Mouse (Mus musculus) T-helper 1 cell (primary cell): ENCODE measurements around the gene Eno2.

Source experiments
- in situ Hi-C: fragments of 300-600 bp; cut with MboI, MseI; formaldehyde crosslinking; loops from one replicate; pipeline ENCODE4 v1.15.1; 2025; ENCODE audit warnings: high pct_unique_total_duplicates

The Eno2 gene

DNA sequence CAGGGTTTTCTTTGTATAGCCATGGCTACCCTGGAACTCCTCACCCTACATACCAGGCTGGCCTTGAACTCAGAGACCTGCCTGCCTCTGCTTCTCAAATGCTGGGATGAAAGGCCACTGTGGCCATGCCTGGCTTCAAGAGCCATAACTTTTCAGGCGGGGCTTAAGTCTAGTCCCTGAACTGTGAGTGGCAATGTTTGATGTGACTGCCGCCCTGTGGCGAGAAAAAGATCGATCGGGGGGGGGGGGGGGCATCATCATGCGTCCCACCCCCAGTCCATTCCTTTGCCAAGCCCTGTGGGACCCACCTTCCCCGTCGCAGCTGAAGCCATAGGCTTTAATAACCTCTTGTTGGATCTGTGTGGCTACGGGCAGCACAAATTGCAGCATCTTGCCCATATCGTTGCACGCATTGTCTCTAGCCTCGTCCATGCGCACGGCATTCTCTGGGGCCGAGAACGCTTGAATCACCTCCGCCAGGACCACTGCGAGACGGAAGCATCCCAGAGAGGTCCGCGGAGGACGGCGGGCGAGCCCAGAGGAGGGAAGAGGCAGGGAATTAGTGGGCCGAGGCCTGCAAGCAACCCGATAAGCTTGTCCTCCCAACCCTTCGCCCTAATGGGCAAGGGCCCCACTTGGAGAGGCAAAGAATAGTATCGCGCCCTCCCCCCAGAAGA, 29.1 kb downstream of the Eno2 start:
- in situ Hi-C loops, result no loop called here

DNA sequence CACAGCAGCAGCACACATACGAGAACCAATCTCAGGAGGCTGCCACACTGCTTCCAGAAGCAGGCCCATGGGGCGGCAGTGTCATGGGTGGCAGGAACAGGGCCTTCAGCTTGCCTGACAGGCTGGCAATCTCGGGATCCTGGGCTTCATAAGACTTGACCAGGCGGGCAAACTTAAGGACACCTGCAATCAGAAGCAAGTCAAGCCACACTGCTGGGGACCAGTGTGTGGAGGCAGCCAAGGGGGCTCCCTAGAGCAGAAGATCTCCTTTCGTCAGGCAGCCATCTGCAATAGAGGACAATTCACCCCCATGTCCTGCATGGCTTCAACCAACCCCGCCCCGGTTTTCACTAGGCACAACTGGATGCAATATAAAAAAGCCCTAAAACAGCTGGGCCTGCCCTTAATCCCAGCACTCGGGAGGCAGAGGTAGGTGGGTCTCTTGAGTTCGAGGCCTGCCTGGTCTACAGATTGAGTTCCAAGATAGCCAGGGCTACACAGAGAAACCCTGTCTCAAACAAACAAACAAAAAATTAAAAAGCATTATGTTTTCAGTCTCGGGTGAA, 30.2 kb downstream of the Eno2 start:
- in situ Hi-C loops, result no loop called here

DNA sequence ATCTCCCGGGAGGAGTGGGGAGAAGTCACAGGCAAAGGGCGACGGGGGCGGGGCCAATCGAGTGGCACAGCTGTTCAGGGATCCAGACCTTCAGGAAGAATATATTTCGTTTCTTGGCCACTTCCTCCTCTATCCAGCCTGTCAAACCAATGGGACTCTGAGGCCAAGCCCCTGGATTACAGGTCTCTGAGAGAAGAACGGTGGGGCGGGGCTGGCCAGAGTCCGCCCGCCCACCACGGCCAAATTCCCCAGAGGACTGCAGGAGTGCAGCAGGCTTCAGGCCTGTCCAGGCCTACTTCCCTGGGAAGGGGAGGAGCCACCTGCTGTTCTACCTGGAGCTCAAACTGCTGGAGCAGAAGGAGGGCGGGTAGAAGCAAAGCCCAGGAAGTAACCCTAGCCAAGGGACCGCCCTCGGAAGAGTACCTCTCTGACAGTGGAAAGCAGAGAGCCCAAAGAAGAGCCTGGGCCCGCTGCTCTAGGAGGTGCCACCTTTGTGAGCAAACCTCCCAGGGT, 30.9 kb downstream of the Eno2 start, which contains the start of gene Ptpn6:
Gene Ptpn6, minus strand, starts transcription at position 204 of the 513 bp plus-strand sequence.
- in situ Hi-C loops, result no loop called here

DNA sequence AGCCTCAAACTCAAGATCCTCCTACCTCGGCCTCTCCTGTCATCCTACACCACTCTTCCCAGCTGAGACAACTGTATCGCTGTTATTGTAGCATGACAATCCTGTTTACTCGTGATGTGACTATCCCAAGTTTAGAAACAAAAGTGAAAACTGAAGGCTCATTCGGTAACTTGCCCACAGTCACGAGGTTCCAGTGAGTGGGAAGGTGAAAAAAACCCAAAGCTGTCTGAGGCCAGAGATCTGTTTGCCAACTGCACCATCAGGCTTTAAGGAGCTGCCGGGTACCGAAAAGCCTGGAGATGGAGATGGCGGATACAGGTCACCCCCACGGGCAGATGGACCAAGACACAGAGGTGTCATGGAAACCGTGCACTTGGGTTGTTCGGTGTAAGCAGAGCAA, 32.4 kb downstream of the Eno2 start:
- in situ Hi-C loops, result no loop called here

DNA sequence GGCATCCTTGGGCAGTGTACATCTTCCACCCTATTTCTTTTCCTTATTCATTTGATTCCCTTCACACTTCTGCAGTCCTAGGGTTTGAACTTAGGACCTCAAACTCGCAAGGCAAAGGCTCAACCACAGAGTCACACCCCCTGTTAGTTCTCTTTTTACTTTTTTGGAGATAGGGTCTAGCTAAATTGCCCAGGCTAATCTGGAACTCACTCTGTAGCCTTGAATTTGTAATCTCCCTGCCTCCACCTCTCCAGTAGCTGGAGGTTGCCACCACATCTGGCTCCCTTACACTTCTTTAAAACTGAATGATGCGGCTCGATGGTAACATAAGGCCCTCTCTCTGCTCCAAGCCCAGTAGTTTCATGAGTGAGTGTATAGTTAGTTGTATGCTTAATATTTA, 35.1 kb downstream of the Eno2 start:
- in situ Hi-C loops, result no loop called here

DNA sequence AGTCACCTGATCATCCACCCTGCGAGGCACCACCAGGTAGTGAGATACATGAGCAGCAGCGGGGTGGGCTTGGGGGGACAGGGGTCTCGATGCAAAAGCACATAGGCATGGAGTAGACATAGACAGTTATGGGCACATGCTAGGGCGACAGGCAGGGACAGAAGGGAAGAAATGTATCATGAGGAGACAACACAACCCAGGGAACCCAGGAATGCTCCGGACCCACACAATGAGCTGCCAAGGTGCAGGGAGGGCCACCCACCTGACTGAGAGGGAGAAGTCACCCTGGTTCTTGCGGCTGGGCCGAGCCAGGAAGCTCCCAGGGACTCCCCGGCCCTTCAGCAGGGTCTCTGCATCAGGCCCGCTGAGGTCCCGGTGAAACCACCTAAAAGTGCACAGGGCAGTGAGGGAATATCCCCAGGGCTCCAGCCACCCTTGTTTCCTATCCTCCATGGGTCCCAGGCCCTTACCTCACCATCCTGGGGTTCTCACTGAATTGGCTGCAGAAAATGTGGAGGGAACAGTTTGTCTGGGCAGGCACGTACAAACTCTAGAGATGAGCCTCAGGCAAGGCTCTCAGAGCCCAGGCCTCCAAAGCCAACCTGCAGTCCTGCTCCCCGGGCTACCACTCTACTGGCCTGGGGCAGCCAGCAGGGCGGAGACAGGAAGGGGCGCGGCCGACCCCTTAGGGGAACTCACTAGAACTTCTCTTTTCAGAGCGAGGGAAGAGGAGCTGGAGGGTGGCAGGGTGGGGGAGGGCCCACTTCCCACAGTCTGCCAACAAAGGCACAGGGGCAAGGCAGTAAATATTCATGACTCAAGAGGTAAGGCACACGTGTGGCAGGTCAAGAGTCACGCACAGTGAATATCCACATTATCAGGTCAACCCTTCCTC, 36.8 kb downstream of the Eno2 start:
- in situ Hi-C loops, result no loop called here

DNA sequence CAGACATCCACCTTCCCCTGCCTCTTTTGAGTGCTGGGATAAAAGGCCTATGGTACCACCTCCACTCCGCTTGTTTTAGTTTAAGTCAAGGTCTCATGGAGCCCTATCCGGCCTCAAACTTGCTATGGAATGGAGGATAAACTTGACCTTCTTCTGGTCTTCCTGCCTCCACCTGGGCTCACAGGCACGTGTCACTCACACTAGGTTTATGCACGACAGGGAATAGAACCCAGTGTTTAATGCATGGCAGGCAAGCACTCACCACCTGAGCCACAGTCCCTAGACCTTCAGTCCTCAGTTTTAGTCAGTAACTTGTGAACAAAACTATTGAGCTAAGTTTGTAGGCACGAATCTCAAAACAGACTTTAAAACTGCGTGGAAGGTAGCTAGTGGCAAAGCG, 38.4 kb downstream of the Eno2 start:
- in situ Hi-C loops, result no loop called here

DNA sequence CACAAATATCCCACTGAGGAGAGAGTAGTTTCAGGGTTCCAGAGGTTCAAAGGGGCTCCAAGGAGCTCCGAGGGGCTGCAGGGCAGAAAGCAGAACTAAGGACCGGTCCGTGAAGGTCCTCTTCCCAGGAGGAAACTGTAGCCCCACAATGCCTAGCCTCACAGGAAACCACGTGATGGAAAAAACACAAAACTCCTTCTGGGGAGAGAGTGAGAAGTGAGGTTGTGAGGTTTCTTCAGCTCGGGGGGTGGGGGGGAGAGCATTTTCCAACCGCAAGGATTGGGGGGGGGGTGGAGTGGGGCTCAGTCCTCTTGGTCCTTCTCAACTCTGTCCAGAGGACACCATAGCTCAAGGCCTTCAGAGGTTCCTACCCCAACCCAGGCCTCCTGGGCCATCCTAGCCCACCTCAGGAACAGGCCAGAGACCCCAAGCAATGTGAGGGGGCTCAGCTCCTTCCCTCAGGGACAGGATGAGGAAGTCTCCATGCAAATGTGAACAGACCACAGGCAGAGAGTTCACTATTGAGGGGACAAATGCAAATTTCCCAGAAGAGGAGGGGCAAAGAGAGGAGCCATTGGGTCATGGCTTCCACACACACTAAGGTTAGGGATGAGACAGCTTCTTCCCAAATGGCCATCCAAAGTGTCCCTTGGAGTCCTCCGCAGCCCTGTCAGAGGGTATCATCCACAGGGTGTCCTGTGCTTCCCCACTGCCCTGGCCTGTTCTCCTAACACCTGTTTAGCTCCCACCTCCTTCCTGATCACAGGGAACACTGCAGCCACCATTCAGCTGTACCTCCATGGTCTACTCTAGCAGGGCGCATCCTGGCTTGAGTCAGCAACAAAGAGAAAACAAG, 39.4 kb downstream of the Eno2 start:
- in situ Hi-C loops, result no loop called here

DNA sequence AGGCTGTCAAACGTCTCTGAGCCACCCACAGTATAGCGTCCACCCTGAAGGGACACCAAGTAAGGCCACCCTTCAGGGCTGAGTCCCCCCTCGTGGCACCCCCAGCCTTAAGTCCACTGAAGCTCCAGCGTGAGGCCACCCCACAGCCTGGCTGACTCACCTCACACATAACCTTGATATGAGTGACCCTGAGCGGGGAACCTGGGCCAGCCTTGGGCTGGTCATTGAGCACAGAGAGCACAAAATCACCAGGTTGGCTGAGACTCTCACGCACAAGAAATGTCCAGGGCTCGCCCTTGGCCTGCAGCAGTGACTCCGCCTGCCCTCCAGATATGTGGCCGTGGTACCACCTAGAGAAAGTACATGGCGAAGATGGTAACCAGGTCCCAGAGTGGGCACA, 40.9 kb downstream of the Eno2 start:
- in situ Hi-C loops, result no loop called here

DNA sequence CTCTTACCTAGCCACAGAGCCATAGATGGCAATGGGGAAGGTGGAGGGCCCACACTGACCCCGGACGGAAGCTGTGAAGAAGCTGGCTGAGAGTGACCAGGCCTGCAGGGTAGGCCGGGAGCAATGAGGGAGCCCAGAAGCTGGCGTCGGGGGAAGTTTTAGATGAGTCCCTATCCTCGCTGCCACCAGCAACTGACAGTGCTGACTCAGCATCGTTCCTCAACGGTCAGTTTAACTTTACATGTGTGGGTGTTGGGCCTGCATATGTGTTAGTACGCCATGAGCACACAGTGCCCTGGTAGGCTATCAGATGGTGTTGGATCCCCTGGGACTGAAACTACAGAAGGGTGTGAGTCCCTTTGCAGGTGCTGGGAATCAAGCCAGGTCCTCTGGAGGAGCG, 45.0 kb downstream of the Eno2 start:
- in situ Hi-C loops, result loop anchor here (25.0 kb wide), 1 partner anchor 1912 kb away; the partner anchor contains the start of genes Foxj2 and Slc2a3

DNA sequence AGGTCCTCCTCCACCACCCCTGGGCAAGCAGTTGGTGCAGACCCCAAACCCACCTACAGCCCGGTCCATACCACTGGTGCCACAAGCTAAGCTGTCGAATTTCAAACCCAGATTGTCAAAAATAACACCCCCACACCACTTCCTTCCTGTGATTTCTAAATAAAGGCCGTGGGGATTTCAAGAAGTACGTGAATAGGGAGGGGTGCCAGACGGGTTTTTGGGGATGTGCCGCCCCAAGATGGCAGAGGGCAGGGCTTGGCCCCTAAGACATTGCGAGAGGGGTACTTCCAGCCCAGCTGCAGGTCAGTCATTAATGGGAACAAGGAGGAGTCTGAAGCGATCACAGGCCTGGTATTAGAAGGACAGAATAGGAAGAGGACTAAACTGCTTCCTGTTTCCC, 45.9 kb downstream of the Eno2 start:
- in situ Hi-C loops, result loop anchor here (25.0 kb wide), 1 partner anchor 1911 kb away; the partner anchor contains the start of genes Foxj2 and Slc2a3

DNA sequence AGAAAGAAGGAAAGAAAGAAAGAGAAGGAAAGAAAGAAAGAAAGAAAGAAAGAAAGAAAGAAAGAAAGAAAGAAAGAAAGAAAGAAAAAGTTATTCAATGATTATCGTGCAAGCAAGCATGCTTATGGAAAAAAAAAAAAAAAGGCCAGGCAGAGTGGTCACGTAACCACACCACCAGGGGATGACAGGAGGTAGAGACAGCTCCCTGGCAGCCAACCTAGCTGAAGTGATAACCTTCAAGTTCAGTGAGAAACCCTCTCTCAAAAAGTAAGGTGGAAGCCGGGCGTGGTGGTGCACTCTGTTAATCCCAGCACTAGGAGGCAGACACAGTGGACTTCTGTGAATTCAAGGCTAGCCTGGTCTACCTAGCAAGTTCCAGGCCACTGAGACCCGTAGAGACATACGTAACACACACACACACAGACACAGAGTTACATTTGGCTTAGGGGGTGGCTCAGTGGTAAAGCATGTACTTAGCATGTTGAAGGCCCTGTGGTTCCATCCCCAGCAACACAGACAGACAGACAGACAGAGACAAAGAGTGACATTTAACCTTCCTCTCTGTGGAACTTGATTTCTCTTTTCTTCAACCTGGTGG, 46.5 kb downstream of the Eno2 start:
- in situ Hi-C loops, result loop anchor here (25.0 kb wide), 1 partner anchor 1911 kb away; the partner anchor contains the start of genes Foxj2 and Slc2a3

DNA sequence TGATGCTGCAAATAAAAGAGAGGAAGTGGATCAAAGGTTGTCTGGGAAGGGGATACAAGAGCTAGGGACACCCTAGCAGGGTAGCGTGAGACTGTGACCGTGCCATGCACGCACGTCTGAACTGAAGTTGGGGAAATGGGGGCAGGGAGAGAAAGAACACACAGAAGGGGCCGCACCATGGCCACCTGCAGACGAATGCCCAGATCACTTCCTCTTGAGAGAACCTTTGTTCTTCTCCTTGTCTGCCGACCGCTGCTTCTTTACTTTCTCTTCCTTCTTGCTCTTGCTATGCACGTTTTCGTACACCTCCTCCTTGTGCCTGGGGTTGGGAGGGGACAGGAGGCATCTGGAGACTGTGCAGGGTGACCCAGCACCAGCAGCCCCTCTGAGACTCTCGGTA, 48.6 kb downstream of the Eno2 start:
- in situ Hi-C loops, result loop anchor here (25.0 kb wide), 1 partner anchor 1909 kb away; the partner anchor contains the start of genes Foxj2 and Slc2a3

DNA sequence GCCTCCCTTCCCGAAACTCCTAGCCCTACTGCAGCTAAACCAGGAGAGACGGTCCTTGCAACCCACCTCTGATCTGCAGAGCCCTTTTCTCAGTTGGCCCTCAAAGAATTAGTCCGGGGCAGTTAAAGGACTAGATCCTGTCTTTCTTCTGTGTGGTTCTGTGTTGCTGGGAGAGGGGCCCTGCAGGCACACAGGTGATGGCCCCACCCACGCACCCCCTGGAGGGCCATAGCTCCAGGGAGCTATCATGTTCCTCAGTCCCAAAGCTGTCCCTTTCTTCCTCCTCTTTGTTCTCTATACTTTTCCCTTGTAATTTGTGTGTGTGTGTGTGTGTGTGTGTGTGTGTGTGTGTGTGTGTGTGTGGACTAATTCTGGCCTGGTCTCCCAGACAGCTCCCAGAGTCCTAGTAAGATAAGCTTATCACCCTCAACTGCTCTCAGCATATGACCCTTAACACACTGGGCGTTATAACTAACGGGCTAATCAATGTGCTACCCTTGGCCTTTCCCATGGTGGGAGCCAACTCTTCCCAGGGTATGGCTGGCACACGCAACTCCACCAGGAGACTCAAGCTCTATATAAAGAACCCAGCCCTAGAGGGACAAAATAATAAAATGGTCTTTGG, 50.0 kb downstream of the Eno2 start:
- in situ Hi-C loops, result loop anchor here (25.0 kb wide), 1 partner anchor 1907 kb away; the partner anchor contains the start of genes Foxj2 and Slc2a3

DNA sequence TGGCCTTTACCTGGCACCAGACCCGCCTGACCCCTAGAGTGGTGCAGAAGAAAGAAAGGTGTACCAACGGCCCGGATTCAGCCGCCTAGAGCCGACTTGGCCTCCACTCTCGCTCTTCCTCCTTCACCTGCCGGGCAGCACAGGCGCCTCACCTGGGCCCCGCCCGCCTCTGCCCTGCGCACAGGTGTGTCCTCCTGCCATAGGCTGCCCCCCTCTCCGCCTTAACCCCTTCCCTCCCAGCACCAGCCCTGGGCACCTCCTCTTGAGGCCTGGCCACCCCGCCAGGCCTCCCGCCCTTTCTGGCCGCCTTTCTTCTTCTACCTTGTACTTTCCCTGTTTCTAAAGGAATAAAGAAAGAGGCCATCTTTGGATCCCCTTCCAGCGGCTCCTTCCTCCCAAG, 50.8 kb downstream of the Eno2 start:
- in situ Hi-C loops, result loop anchor here (25.0 kb wide), 1 partner anchor 1906 kb away; the partner anchor contains the start of genes Foxj2 and Slc2a3

DNA sequence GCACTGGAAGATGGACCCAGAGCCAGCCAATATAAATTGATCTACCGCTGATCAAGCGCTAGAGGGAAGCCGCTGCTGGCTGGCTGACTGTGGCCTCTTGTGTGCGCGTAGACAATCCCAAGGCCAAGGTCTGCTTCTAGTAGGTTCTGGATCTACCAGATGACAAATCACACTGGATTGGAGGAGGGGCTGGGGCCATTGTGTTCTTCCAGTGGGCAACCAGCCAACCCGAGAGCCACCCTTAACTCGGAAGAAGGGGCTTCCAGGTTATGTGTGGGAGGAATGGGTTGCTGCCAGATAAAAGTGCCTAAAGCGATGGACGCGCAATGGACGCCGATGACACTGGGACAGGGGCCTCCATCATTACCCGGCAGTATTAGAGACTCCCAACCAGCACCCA, 51.5 kb downstream of the Eno2 start:
- in situ Hi-C loops, result loop anchor here (25.0 kb wide), 1 partner anchor 1906 kb away; the partner anchor contains the start of genes Foxj2 and Slc2a3

DNA sequence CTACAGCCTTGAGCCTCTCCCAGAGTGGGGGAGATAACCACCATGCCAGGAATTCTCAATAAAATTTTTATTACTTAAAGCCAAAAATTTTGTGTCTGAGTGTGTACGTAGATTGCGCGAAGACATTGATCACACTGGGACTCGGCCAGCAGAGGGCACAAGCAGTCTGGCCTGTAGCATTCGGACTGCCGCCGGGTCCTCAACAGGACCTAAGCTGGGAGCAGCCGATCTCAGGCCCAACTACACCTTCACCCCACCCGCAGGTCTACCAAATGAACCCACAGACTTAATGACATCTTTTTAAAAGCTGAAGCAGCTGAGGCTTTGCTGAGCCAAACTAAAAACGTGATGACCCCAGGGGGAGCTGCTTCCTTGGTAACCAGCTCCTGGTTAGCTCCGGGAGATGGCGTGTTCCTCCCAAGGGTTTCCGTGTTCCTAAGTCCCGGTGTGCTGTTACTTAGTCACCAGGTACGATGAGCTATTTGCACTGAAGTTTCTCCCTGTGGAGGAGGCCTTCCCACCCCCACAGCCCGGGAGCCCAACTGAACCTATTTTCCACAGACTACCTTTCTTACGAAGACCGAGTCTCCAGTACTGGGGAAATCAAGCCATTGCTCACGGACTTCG, 52.5 kb downstream of the Eno2 start:
- in situ Hi-C loops, result loop anchor here (25.0 kb wide), 1 partner anchor 1905 kb away; the partner anchor contains the start of genes Foxj2 and Slc2a3

DNA sequence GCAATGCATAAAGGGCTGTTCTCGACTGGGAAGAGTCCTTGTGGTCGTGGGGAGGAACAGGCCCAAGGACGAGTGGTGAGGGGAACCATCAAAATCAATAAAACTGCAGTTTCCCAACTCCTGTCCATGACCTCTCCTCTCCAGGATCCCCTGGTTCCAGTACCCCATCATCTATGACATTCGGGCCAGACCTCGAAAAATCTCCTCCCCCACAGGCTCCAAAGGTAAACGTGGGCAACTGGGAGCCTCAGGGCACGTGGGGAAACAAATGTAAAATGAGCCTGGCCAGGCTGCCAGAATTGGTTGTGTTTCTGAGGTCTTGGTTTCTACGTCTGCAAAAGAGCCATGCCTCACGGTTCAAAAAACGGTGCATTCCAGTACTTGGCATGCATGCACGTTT, 56.6 kb downstream of the Eno2 start:
- in situ Hi-C loops, result loop anchor here (25.0 kb wide), 1 partner anchor 1901 kb away; the partner anchor contains the start of genes Foxj2 and Slc2a3
